Mouse (Mus musculus) layer of hippocampus, adult 6 months (tissue): ENCODE data around the gene Usp22. TPM values are rescaled to one million over a fixed set of nuclear protein-coding genes. Genes with fewer than 3 reads are reported as not detected.

Source experiments
- long read RNA-seq, 2 experiments: library from polyadenylated mRNA; unstranded; transcript quantifications; one replicate each; pipeline ENCODE4 v2.0.0; 2019 to 2020
- polyA plus RNA-seq: library from polyadenylated mRNA; unstranded; fragments of <200 nt; fragmentation: Nextera tagmentation; gene quantifications from 2 replicates; pipeline ENCODE4 v1.2.3, GENCODE M21; 2021

The Usp22 gene
- polyA plus RNA-seq, result 187 and 188 TPM in 2 replicates
- long read RNA-seq, experiment 1, full-length matches to known transcripts, result 46 of 243 reads
- long read RNA-seq, experiment 1, partial matches to known transcripts, result 10 of 243 reads
- long read RNA-seq, experiment 1, other reads (novel, unspliced or antisense), result 187 of 243 reads
- long read RNA-seq, experiment 2, full-length matches to known transcripts, result 252 of 325 reads
- long read RNA-seq, experiment 2, partial matches to known transcripts, result 23 of 325 reads
- long read RNA-seq, experiment 2, other reads (novel, unspliced or antisense), result 50 of 325 reads

GRCm38 (mm10) chr11:61174821-61175658, at the start of gene Usp22:
TSS of gene Usp22 (minus strand) at chr11:61175055.

GRCm38 (mm10) chr11:61207487-61208246, 32.8 kb upstream of the Usp22 start, which contains the start of gene Aldh3a1:
TSS of gene Aldh3a1 (plus strand) at chr11:61207537.

GRCm38 (mm10) chr11:61126606-61127355, 48.1 kb downstream of the Usp22 start, which contains the start of gene Tnfrsf13b:
TSS of gene Tnfrsf13b (plus strand) at chr11:61126755.

Other genes with a start within 250 kb of the Usp22 start
- gene Map2k3, start 243.0 kb downstream of the Usp22 start, polyA plus RNA-seq, result 11.5 and 14.0 TPM in 2 replicates
- gene Kcnj12, start 152.5 kb downstream of the Usp22 start, polyA plus RNA-seq, result 1.2 and 1.8 TPM in 2 replicates
- gene Tnfrsf13b, start 48.3 kb downstream of the Usp22 start, polyA plus RNA-seq, result 3.0 and 3.4 TPM in 2 replicates
- gene Aldh3a1, start 32.5 kb upstream of the Usp22 start, polyA plus RNA-seq, result 1.1 and 1.6 TPM in 2 replicates
- 35.9 and 36.9 TPM in 2 replicates for gene Aldh3a2, start 92.4 kb upstream of the Usp22 start, polyA plus RNA-seq
- gene Slc47a2, start 167.8 kb upstream of the Usp22 start, polyA plus RNA-seq, result not detected in 2 replicates
- 0.48 and 0.69 TPM in 2 replicates for gene Slc47a1, start 203.3 kb upstream of the Usp22 start, polyA plus RNA-seq